Mouse (Mus musculus) mouse embryonic stem cell (cell line): ENCODE measurements around the gene Lrrk1.

Experiments
- in situ Hi-C, 2 experiments: fragments of 300-500 bp; cut with MboI; formaldehyde crosslinking; loops; 1 replicate in 1 of 2; 3 replicates in 1 of 2; pipeline ENCODE4 v1.14.3; 2019 to 2020; ENCODE audit warnings: low sequenced_read_pairs in 2 of 2, low pct_unique_long_range_greater_than_20kb in 1 of 2, mixed read lengths in 1 of 2; ENCODE audit not compliant: unreplicated experiment in 1 of 2

Lrrk1 gene

GRCm38 (mm10) chr7:66349670-66350069, 38.5 kb downstream of the Lrrk1 start:
- in situ Hi-C loops = no loop called here

GRCm38 (mm10) chr7:66348588-66348987, 39.6 kb downstream of the Lrrk1 start:
- in situ Hi-C loops = no loop called here

- in situ Hi-C loops = no loop called here
Measured at GRCm38 (mm10) chr7:66346959-66347663, 41.0 kb downstream of the Lrrk1 start.

- in situ Hi-C loops = no loop called here
Measured at GRCm38 (mm10) chr7:66343307-66343706, 44.8 kb downstream of the Lrrk1 start.

GRCm38 (mm10) chr7:66342831-66343230, 45.3 kb downstream of the Lrrk1 start:
- in situ Hi-C loops = no loop called here

- in situ Hi-C loops = no loop called here
Measured at GRCm38 (mm10) chr7:66342323-66342722, 45.8 kb downstream of the Lrrk1 start.

- in situ Hi-C loops = no loop called here
Measured at GRCm38 (mm10) chr7:66340044-66340443, 48.1 kb downstream of the Lrrk1 start.

- in situ Hi-C loops = no loop called here
Measured at GRCm38 (mm10) chr7:66339625-66340024, 48.5 kb downstream of the Lrrk1 start.

GRCm38 (mm10) chr7:66336955-66337354, 51.2 kb downstream of the Lrrk1 start:
- in situ Hi-C loops = no loop called here

- in situ Hi-C loops = no loop called here
Measured at GRCm38 (mm10) chr7:66333906-66334500, 54.1 kb downstream of the Lrrk1 start.

- in situ Hi-C loops = no loop called here
Measured at GRCm38 (mm10) chr7:66332340-66332739, 55.8 kb downstream of the Lrrk1 start.

- in situ Hi-C loops = no loop called here
Measured at GRCm38 (mm10) chr7:66330610-66331009, 57.5 kb downstream of the Lrrk1 start.

- in situ Hi-C loops = no loop called here
Measured at GRCm38 (mm10) chr7:66327516-66327915, 60.6 kb downstream of the Lrrk1 start.

GRCm38 (mm10) chr7:66325419-66326053, 62.6 kb downstream of the Lrrk1 start:
- in situ Hi-C loops = no loop called here

GRCm38 (mm10) chr7:66323252-66324015, 64.7 kb downstream of the Lrrk1 start:
- in situ Hi-C loops = loop anchor here in 1 of 2 experiments (25.0 kb wide), 1 partner anchor 339 kb away; no protein-coding TSS in a partner anchor

GRCm38 (mm10) chr7:66320996-66321395, 67.2 kb downstream of the Lrrk1 start:
- in situ Hi-C loops = loop anchor here in 1 of 2 experiments (25.0 kb wide), 1 partner anchor 341 kb away; no protein-coding TSS in a partner anchor

GRCm38 (mm10) chr7:66318147-66318546, 70.0 kb downstream of the Lrrk1 start:
- in situ Hi-C loops = loop anchor here in 1 of 2 experiments (25.0 kb wide), 1 partner anchor 344 kb away; no protein-coding TSS in a partner anchor

- in situ Hi-C loops = loop anchor here (5.0 to 25.0 kb wide), 2 partner anchors 346 to 351 kb away; no protein-coding TSS in a partner anchor
Measured at GRCm38 (mm10) chr7:66310670-66311656, 77.2 kb downstream of the Lrrk1 start.
